Mouse (Mus musculus) lung, postnatal 4 days (tissue): ENCODE measurements around the gene Bicc1.

Source experiments
- DNase-seq, 2 experiments: peaks; one replicate each; pipeline ENCODE4 v3.0.0; 2021

Bicc1 gene

DNA sequence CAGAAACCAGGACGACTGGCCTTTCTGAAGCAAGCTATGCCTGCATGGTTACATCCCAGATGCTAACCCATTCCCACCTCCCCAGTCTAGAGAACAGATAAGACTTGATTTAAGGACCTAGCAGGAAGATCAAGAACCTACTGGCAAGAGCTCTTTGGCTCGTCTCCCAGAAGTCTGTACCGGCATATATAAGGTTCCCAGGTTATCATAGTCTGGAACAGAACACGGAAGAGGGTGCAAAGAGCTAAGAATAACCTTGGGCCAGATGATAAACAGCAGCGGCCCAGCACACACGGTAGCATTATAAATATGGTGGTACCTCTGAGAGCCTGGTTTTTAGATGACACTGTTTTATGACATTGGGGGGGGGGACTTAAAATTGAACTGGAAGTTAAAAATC is 217.9 kb downstream of the Bicc1 start:
- DNase-seq, result no peak

- DNase-seq, result peak; percentile 8 to 40
Observed at GRCm38 (mm10) chr10:70939751-70940150, 219.7 kb downstream of the Bicc1 start.

DNA sequence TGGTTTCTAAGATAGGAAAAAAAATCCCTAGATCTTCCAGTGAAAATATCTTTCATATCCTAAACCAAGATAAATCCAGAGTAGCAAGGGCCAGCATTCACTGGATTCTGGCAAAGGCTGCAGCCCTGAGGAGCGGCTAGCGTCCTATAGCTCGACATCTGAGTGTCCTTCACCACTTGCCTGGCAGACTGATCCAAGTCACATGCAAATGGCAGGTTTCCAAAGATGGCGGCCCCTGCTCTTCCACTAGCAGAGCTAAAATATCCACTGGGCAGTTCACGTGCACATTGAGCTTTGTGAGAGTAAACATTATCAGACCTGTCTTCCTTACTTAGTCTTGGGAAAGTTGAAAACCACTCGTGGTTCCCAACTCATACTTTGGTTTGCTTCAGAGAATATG is 222.1 kb downstream of the Bicc1 start:
- DNase-seq, result no peak

- DNase-seq, result no peak
Observed at GRCm38 (mm10) chr10:70936008-70936407, 223.5 kb downstream of the Bicc1 start.

- DNase-seq, result no peak
Observed at GRCm38 (mm10) chr10:70926126-70926525, 233.4 kb downstream of the Bicc1 start.

GRCm38 (mm10) chr10:70924348-70924747 is 235.2 kb downstream of the Bicc1 start:
- DNase-seq, result peak; percentile 38 to 59

DNA sequence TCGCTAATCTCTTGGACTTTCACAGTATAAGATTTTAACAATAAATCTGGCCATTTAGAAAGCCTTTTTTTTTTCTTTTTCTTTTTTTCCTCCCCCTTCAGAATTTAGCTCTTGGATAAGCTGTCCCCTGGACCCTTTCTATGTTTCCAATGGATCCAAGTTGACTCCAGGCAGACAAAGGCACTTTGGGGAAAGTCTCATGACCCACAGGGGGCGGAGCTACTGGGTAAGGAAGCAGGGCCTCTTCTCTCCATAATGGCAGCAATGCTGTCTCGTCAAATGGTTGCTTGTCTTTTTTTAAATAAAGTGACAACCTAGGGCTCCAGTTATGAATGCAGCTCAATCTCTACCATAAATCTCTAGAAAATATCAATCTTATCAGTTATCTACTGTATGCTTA is 235.6 kb downstream of the Bicc1 start:
- DNase-seq, result no peak

DNA sequence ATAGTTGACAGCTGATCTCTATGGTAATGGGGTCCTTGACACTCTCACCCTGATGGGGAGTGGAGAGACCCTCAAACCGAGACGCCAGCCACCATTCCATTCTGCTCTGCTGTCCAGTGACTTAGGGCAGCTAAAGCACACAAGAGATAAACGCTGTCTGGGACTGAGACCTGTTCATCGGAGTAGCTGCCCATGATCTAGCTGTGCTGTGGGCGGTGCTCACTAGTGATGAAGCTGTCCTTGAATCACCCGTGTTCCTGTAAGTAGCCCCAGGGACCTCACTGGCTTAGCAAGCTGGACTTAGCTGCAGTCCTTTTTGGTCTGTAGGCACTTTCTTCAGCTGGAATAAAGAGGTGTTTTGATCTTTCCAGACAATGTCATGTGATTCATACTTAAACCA is 238.0 kb downstream of the Bicc1 start:
- no peak for DNase-seq

- no peak for DNase-seq
Observed at GRCm38 (mm10) chr10:70919851-70920250, 239.6 kb downstream of the Bicc1 start.

GRCm38 (mm10) chr10:70919031-70919663 is 240.4 kb downstream of the Bicc1 start:
- DNase-seq, result peak; percentile 36 to 69

- no peak for DNase-seq
Observed at GRCm38 (mm10) chr10:70916697-70917096, 242.8 kb downstream of the Bicc1 start.

DNA sequence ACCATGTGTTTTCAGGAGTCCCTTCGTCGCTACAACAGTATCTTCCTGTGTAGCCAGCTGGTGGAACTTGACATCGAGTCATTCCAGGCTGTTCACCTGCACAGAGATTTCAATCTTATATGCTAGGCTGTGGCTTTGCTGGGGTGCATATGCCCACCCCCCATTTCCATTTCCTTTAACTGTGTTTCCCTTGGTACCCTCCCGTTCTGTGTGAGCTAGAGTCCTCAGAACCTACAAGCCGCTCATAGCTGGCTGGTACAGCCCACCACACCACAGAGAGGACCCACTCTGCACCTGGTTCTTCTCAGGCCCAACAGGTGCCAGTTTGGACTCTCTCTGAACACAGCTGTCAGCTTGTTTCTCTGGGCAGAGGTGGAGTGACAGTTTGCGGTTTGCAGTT is 244.4 kb downstream of the Bicc1 start:
- no peak for DNase-seq

GRCm38 (mm10) chr10:70903936-70904335 is 255.6 kb downstream of the Bicc1 start:
- DNase-seq, result peak in 1 of 2 experiments; percentile 30

GRCm38 (mm10) chr10:70902751-70903485 is 256.6 kb downstream of the Bicc1 start:
- DNase-seq, result no peak

DNA sequence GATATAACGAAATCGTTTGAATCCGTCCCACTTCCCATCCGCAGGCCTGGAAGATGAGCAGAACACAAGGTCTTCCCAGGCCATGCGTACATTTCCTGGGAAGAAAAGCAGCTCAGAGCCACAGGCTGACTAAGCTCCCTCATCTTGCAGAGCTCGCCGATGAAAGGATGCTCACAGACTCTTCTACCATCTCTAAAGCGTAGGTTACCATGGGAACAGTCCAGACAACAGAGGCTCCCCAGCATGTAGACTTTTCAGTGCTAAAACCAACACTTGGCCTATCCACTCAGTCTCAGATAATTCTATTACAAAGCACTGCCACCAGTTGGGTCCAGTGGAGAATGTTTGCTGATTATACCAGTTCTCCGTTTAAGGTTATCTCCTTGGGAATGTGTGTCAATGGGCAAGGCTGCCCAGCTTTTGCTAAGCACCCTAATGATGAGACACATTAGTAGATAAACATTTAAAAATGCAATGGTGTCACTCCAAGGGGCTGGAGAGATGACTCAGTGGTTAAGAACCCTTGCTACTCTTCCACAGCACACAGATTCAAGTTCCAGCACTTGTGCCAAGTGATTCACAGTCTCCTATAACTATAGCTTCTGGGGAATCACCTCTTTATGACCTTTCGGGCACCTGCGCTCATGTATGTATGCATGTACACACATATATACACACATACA is 258.2 kb downstream of the Bicc1 start:
- DNase-seq, result no peak

DNA sequence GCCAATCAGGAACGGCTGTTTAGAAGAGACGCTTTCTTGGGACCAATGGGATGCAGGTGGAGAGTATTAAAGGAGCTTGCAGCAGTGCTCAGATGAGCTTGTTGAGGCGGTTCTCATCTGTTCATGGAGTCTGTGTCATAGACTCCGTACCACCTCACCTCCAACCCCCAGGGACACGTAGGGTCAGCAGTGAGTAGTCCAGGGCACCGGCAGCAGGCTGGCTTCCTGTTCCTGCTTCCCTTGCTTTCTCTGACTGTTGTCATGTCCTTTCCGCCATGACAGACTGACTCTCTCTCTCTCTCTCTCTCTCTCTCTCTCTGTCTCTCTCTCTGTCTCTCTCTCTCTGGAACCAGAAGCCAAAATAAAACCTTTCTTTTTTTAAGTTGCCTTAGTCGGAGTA is 263.6 kb downstream of the Bicc1 start:
- DNase-seq, result no peak

DNA sequence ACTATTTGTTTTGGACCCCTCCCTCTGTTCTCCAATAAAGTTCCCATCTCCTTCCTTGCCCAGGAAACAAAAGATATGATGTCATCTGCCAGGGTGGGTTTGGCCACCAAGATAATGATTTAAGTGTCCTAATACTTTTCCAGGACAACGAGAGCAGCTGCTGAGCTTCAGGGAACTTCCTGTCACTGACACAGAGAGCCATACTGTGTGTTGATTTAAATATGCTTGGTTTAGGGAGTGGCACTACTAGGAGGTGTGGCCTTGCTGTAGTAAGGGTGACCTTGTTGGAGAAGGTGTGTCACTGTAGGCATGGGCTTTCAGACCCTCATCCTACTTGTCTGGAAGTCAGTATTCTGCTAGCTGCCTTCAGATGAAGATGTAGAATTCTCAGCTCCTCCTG is 281.5 kb downstream of the Bicc1 start:
- no peak for DNase-seq

- no peak for DNase-seq
Observed at GRCm38 (mm10) chr10:70877631-70878030, 281.9 kb downstream of the Bicc1 start.

DNA sequence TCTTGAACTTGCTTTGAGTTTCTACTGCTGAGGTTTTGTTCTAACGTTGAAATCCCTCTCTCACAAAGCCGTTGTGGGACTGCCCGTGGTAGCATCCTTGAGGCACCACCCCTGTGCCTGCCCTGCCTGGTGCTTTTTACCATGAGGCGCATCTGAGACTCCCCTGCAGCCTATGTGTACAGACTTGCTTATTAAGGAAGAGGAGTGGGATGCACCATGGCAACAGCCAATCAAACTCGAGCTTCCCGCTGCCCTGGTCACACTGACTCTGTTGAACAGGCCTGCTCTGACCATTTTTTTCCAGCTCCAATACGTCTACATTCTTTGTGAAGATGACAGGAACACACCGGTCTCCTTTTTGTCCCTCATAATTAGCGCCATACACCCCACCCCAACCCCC is 283.0 kb downstream of the Bicc1 start:
- DNase-seq, result no peak

DNA sequence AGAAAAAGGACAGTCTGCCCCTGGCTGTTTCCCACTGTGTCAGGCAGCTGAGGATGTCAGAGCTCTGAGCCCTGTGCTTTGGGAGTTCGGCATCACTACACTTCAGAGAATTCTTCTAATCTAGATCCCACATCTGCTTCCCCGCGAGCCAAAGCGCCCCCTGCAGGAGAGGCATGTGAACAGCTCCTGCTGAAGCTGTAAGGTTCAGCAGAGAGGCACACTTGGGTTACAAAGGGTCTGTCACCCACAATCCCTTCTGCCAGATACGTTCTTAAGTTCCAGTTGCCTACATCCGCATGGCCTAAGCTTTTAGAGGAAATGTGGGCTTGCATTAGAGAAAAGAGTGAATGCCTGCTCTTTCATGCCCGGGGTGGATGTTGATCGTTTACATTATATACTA is 283.4 kb downstream of the Bicc1 start:
- DNase-seq, result no peak

DNA sequence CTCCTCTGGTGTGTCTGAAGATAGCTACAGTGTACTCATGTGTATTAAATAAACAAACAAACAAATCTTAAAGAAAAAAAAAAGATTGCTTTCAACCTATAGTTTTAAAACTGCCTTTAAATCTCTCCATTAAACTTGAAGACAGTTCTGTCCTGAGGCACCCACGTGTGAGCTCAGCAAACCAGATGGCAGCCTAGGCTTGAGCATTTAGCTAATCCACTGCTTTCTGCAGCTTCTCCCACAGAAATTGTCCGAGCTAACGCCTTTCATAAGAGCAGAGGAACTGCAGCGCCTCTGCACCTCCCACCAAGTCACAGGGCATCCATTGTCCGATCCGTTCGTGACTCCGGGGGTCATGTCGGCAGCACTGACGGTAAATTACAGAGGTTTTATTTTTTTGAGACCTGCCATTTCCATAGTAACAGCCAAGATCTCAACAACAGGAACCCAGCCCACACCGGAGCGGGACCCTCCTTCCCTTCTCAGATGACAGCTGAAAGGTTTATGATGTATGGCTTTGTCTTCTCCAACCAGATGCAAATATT is 284.4 kb downstream of the Bicc1 start:
- no peak for DNase-seq
